Mouse (Mus musculus): ENCODE results near the gene Mpo.

- no peak for TF ChIP-seq TAL1 (IDR thresholded peaks at IDR 0.05; ENCODE audit: low read length)
- peak; percentile 32 to 55; a peak in 2 of 4 replicates for TF ChIP-seq POLR2A (IDR thresholded peaks at IDR 0.05; ENCODE audit: control insufficient read depth in 1 of 2, insufficient read depth in 1 of 2, low read depth in 1 of 2, low read length in 2 of 2, poor library complexity in 1 of 2)
- no peak for TF ChIP-seq CTCF (IDR thresholded peaks at IDR 0.05 in 2 of 3, conservative IDR thresholded peaks at IDR 0.05 in 1 of 3; ENCODE audit: control insufficient read depth in 1 of 3, insufficient read depth in 1 of 3, low read depth in 2 of 3, low read length in 3 of 3, poor library complexity in 1 of 3, severe bottlenecking in 1 of 3)
- TF ChIP-seq POLR2AphosphoS2 (IDR thresholded peaks at IDR 0.05; ENCODE audit: low read length), result no peak
- 0 out of 2 replicates have a peak, but pooled peaks have one; percentile 3 for TF ChIP-seq UBTF (IDR thresholded peaks at IDR 0.05; ENCODE audit: borderline replicate concordance, insufficient read depth, low read depth, low read length)
- no peak for TF ChIP-seq CHD2 (IDR thresholded peaks at IDR 0.05; ENCODE audit: low read length)
- TF ChIP-seq ZMIZ1 (IDR thresholded peaks at IDR 0.05; ENCODE audit: low read depth, low read length), result no peak
- TF ChIP-seq EP300 (IDR thresholded peaks at IDR 0.05; ENCODE audit: low read depth in 1 of 2, low read length in 2 of 2), result no peak
- TF ChIP-seq BHLHE40 (IDR thresholded peaks at IDR 0.05; ENCODE audit: borderline replicate concordance, low read depth, low read length), result no peak
- peak; percentile 60 for TF ChIP-seq TBP (IDR thresholded peaks at IDR 0.05; ENCODE audit: low read depth, low read length)
- no peak for TF ChIP-seq GATA1 (IDR thresholded peaks at IDR 0.05; ENCODE audit: low read depth, low read length)
- TF ChIP-seq MAX (IDR thresholded peaks at IDR 0.05; ENCODE audit: low read length), result no peak
Measured at GRCm38 (mm10) chr11:87757001-87757954, 36.1 kb upstream of the Mpo start.

All from MEL (cell line).